Mouse (Mus musculus) gastrocnemius, postnatal 4 days (tissue): ENCODE results near the gene Fgf4. TPM values are rescaled to one million over a fixed set of nuclear protein-coding genes. Genes with fewer than 3 reads are reported as not detected.

Experiments
- DNase-seq, 2 experiments: peaks; one replicate each; pipeline ENCODE4 v3.0.0; 2021 to 2022; ENCODE audit warnings: low spot score in 2 of 2, mixed read lengths in 2 of 2
- total RNA-seq, 2 experiments: library from RNA; stranded (reverse); gene quantifications; 2 replicates each; pipeline ENCODE4 v1.2.3; 2021

Gene Fgf4
- total RNA-seq, 2 experiments from 2014 or later: 0.07 to 0.13 TPM

DNA sequence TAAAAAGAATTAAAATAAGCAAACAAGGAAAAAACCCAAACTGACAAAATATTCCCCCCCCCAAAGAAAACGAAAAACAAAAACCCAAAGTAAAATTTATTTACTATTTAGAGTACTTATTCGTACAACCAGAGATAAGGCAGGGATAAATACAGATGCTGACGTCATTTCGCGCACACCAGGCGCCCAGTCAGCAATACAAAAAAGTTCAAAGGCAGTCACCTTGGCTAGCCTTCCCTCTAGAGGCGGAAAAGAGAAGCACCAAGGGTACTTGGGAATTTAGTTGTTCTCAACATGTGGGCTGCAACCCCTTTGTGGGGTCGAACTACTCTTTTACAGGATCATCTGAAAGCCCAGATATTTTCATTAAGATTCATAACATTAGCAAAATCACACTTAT is 60.6 kb downstream of the Fgf4 start:
- no peak for DNase-seq

DNA sequence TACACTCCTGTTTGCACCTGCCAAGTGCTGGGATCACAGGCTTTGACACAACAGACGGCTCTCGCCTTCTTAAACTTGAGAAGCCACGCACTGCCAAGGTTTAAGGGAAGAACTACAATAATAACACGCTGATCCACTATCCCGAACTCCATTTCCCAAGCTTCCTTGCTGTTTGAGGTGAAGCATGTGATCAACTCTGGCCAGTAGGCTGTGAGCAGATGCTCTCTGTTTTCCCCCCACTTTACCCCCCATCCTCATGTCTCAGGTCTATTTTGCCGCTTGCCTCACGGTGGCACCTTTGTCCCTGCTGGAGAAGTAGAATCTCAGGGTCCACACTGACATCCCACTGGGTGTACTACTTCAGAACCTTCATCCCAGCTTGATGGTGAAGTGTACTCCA is 61.5 kb downstream of the Fgf4 start:
- no peak for DNase-seq

GRCm38 (mm10) chr7:144911121-144911520 is 64.0 kb downstream of the Fgf4 start:
- DNase-seq: no peak

GRCm38 (mm10) chr7:144912897-144913296 is 65.7 kb downstream of the Fgf4 start:
- no peak for DNase-seq

DNA sequence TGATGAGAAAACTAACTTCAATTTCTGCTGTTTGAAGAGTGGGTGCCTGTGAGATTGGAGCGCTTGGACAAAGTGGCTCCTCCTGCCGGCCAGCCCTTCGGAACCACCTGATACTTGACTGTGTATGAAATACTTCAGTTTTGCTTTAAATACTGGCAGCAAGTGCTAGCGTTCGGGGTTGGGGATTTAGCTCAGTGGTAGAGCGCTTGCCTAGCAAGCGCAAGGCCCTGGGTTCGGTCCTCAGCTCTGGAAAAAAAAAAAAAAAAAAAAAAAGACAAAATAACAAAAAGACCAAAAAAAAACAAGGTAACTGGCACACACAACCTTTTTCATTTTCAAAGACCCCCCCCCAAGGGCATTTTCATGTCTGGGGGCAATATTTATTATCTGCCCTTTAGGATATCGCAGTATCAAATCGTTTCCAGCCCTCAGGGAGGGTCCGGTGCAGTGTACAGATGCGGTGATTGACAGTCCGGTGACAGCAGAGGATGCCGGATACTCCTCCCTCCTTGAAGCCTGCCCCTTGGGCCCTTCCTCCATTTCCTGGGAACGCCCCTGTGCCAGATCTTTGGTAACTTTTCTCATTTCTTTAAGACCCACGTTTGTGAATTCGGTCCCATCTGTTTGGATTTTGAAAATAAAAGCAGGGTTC is 67.3 kb downstream of the Fgf4 start:
- no peak for DNase-seq

Other genes starting within 250 kb of the Fgf4 start
- gene Ano1, start 95.4 kb upstream of the Fgf4 start, total RNA-seq: 10 to 100 TPM; 10.2 to 10.6 TPM
- gene Fgf3, start 9.3 kb upstream of the Fgf4 start, total RNA-seq: not detected
- not detected for gene Fgf15, start 49.2 kb downstream of the Fgf4 start, total RNA-seq
- gene LTO1, start 67.7 kb downstream of the Fgf4 start, total RNA-seq: 10 to 100 TPM; 18.4 TPM
- gene Ccnd1, start 92.6 kb downstream of the Fgf4 start, total RNA-seq: 10 to 100 TPM; 82.7 to 84.8 TPM